Mouse (Mus musculus): ENCODE data around the gene Slc6a21.

The Slc6a21 gene

DNA sequence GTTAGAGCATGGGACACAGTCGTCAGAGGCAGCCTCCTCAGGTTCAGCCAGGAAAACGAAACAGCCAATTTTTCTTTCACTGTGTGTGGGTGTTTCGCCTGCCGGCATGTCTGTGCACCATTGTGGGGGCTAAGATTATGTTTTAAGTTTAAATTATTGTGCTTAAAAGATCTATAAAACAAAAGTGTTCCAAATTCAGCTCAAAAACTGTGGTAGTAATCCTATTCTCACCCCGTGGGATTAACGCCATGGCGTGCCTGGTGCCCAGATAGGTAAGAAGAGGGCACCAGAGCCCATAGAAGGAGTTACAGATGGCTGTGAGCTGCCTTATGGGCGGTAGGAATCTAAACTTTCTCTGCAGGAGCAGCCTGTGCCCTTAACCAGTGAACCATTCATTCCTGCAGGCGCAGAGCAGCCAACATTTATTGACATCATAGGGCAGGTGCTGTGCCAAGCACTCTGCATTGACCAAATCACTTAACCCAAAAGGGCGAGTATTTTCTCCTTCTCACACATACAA lies 37.9 kb downstream of the Slc6a21 start:
- DNase-seq (ENCODE audit: low read depth), result no peak

DNA sequence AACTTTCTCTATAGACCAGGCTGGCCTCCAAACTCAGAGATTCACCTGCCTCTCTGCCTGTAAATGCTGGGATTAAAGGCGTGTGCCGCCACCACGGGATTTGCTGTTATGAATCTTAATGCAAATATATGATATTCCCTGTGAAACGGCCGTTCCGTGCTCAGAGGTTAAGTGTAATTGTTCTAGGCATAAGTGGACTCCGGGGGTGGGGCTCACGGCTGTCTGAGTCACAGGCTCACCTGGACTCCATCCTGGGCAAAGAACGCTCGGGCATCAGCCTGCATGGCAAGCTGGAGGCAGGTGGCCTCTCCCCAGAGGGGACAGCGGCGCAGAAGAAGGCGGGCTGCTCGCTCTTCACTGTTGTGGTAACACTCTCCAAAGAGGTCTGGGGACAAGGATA lies 39.2 kb downstream of the Slc6a21 start:
- DNase-seq (ENCODE audit: low read depth), result no peak

DNA sequence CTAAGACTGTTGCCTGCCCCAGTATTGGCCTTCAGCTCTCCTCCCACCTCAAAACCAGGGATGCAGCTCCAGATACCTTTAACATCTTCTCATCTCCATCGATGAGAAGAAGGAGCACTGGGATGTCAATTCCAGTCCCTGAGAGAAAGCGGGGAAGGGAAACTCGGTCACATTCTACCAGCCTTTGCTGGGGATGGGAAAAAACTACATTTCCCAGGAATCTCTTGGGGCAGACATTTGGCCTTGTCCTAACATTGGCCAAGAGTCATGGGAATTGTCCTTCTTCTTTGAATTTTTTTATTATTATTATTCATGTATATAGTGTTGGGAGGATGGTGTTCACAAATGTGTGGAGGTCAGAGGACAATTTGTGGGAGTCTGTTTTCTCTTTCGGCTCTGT lies 44.9 kb downstream of the Slc6a21 start:
- no peak for DNase-seq (ENCODE audit: low read depth)

DNA sequence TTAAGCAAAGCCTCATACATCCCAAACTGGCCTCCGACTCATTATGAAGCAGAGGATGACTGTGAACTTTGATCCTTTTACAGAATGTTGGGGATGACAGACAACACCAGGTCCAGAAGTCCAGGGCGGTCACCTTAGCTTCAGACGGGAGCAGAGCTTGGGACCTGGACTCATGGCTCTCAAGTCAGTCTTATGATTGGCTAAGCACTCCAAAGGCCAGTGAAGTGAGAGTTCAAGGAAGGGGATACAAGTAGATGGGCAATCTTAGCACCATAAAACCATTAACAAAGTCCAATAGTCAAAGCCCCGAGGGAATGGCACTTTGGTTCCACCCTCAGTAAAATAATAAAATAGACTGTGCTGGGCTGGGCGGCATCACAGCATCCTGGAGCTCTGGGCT lies 45.8 kb downstream of the Slc6a21 start:
- no peak for DNase-seq (ENCODE audit: low read depth)

DNA sequence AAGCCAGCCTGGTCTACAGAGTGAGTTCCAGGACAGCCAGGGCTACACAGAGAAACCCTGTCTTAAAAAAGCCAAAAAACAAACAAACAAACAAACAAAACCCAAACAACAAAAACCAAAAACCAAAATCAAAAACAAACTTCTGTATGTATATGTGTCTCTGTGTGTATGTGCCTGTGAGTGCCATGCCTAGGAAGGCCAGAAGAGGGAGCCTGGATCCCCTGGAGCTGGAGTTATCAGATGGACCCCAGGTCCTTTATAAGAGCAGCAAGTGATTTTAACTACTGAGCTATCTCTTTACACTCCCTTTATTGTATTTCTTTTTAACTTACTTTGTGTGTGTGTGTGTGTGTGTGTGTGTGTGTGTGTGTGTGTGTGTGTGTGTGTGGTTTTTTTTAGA lies 48.5 kb downstream of the Slc6a21 start:
- DNase-seq (ENCODE audit: low read depth), result no peak

DNA sequence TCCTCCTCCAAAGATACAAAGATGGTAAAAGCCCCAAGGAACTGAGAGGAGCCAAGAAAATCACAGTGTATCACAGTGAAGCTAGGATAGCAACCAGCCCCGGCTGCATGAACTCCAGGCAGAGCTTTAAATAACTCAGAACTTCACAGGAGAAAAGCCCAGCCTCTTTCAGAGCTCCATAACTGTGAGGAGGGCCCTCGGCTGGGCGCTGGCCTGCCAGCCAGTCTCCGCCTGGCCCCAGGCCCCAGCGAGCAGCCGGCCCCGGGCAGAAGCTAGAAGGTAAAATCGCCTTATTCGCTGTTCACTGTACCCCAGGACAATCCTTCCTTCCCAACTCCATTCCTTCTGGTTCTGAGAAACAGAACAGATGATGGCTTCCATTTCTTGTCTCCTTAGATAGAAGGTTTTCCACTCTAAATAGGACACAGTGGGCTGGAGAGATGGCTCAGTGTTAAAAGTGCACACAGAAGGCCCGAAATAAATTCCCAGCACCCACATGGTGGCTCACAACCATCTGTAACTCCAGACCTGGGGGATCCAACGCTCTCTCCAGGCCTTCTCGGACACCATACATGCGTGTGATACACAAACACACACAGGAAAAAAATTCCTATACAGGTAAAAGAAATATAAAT lies 51.6 kb downstream of the Slc6a21 start:
- DNase-seq (ENCODE audit: low read depth), result no peak

DNA sequence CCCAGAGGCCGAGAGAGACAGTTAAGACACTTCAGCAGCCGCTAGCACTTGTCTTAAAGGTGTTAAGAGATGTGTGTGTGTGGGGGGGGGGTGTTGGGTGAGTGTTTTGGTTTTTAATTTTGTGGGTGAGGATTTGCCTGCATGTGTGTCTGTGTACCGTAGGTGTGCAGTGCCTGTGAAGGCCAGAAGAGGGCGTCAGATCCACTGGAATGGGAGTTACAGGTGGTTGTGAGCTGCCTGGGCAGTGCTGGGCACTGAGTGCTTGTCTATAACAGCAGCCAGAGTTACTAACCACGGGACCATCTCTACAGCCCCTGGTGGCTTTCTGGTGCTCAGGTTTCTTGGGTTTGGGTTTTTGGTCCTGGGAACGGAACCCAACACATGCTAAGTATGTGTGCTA lies 54.2 kb downstream of the Slc6a21 start:
- no peak for DNase-seq (ENCODE audit: low read depth)

DNA sequence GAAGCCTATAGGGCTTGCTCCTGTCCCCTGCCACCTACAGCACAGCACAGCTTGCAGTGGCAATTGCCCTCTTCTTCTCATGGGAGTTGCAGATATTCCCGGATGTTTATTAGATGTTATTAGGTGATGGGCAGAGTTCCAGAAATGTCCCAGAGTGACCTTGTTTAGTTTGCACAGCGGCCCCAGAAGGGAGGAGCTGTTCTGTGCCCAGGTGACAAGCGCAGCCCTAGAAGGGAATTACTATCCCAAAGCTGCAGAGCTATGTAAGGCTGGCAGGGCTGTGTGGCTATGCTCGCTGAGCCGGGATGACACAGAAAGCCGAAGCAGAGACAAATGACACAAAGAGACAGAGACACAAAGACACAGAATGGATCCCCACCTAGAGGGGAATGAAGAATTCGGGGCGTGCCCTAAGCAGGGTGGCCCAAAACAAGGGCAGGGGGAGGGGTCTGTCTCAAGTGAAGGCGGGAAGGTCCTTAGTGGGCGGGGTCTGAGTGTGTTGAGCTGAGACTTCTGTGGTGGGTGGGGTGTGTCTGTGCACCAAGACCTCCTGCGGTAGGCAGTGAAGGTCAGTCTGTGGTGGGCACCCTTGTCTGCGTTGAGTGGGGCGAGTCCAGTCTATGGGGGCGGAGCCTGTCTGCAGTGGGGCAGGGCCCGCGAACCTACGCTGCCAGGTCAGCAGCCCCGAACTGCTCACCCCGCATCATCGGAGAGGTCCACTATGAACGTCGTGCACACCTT lies 55.5 kb downstream of the Slc6a21 start:
- DNase-seq (ENCODE audit: low read depth), result no peak

DNA sequence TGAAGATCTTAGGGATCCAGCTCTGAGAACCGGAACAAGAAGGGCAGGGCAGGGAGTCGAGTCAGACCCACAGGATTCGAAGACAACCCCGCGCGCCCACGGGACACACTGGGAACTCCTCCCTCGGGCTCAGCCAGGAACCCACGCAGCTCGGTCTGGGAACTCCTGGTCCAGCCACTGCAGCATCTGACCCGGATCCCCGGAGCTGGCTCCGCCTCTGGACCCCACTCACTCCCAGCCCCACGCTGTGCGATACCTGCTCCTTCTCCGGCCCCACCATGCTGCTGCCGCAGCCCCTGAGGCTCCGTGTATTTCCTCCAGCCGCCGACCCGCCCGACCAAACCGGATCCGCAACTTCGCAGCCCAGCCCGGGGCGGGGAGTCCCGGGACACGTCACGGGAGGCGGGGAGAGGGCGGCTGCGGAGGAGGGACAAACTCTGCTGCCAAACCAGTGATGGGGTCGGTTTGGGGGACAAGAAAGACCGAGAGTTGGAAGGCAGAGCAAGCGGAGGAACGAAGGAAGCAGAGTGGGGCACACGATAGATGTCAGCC lies 56.2 kb downstream of the Slc6a21 start, which contains the start of gene Trpm4:
Gene Trpm4 (minus strand): TSS at position 350 of the 552 bp plus-strand sequence.
- DNase-seq (ENCODE audit: low read depth), result no peak

DNA sequence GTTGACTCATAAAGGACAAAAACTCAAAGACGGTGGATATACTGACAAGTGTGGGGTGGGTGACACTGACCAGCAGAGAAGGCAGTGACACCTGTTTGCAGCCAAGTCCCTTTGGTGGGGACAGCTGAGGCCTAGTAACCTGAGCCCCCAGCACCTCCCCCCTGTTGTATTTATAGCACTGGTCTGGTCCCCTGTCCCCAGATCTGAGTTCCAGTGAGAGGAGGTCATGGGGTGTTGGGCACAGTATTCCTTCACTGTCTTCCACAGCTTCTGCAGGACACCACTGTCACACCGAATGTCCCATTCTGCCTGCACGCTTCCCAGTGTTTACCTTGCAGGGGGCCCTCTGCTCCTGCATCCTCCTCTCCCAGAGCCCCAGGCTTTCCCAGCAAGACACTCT lies 57.3 kb downstream of the Slc6a21 start:
- no peak for DNase-seq (ENCODE audit: low read depth)

DNA sequence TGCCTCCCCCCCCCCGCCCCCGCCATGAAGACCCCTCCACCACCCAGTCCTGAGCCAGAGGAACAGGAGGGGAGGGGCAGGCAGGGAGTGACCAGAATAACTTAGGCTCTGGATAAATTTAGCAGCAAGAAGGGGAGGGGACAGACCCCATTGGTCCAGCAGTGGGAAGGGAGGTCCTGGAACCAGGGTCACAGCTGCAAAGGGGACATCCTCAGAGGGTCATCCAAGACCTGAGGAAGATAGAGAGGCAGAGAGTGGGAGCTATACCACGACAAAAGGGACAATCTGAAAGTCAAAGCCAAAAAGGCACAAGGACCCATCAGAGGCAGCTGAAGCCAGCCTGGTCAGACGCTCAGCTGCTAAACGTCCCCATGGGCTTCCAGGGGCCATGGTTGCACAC lies 57.7 kb downstream of the Slc6a21 start, which contains the start of gene Hrc:
Gene Hrc (plus strand): TSS at position 235 of the 400 bp plus-strand sequence.
- DNase-seq (ENCODE audit: low read depth), result no peak

DNA sequence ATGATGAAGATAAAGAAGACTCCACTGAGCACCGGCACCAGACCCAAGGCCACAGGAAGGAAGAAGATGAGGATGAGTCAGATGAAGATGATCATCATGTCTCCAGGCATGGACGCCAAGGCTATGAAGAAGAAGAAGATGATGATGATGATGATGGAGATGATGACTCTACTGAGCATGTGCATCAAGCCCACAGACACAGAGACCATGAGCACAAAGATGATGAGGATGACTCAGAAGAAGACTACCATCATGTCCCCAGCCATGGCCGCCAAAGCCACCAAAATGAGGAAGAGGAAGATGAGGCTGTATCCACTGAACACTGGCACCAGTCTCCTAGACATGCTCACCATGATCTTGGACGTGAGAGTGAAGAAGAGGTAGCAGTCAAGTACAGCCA lies 59.0 kb downstream of the Slc6a21 start:
- DNase-seq (ENCODE audit: low read depth), result no peak

DNA sequence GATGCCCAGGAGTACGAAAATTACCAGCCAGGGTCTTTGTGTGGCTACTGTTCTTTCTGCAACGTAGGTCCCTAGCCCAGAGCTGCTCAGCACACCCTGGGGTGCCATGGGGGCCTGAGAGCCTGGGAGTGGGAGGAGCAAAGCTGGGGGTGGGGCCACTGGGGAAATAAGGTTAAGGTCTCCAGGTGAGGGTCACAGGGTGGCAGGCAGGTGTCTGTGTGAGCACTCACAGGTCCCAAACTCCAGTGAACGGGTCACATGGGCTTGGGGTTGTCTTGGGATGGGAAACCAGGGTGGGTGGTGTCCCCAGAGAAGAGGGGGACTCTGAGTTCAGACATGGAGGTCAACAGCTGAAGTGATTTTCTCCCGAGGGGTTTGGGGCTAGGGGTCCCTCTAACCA lies 60.2 kb downstream of the Slc6a21 start:
- no peak for DNase-seq (ENCODE audit: low read depth)

DNA sequence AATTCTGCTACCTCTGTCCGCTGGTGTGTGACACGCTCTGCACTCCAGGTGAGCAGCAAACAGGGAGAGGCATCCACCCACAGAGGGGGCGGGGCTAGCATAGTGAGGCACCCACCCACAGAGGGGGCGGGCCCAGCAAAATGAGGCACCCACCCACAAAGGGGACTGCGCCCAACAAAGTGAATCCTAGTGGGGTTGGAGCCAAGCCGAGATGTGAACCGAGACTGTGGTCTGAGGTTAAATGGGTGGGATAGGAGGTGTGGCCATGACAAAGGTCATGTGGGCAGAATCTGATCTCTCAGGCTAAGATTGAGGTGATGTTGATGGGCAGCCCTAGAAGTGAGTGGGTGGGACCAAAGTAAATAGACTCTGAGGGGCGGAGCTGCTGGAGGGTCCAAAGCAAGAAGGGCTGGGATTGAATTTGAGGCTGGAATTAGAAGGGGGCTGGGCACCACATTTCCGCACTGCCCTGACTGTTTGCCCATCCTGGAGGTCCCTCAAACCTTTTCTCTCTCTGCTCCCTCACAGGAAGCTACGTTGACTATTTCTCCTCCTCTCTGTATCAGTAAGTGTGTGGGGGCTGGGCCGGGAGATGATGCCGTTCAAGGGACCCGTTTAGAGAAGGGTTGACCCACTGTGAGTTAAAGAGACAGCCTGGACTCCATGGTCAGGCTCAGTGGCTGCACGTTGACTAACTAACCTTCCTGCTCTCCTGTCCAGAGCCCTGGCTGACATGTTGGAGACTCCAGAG lies 61.0 kb downstream of the Slc6a21 start:
- DNase-seq (ENCODE audit: low read depth), result no peak
